Mouse (Mus musculus): ENCODE results near the gene 4931414P19Rik.

DNA sequence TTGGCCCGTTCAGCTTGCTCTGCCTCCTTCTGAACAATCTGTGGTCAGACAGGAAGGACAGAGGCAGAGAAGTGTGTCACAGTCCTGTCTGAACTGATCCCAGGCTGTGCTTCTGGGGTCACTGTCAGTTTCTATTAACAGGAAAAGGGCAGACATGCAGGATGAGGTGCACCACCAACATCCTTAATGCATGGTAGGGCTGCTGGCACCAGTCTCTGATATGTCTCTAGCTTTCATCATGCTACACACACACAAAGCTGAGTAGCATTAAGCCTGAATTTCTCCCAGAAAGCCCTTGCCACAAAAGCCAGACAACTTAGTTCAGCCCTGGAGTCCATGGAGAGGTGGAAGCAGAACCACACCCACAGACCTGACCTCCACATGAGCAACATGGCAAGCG, 37.2 kb upstream of the 4931414P19Rik start:
- TF ChIP-seq POLR2A (IDR thresholded peaks at IDR 0.05; ENCODE audit: borderline replicate concordance, extremely low read depth, insufficient read depth, insufficient read length, poor library complexity, severe bottlenecking), result no peak
- no peak for TF ChIP-seq CTCF (IDR thresholded peaks at IDR 0.05; ENCODE audit: borderline replicate concordance, extremely low read depth, insufficient read depth, insufficient read length)

Data from brain, embryonic 14.5 days (tissue).